Mouse (Mus musculus): ENCODE measurements at regions not wholly inside any gene's neighbourhood (a gene's known extent, or its start where the extent isn't known, plus 50 kb on each side); places are given as distances from the start of the nearest gene placed in this dataset.
"Not testable (repeated sequence)": the region's sequence is repeated elsewhere in the genome, so short reads cannot be mapped to it uniquely, and the experiment has no call there.

GRCm38 (mm10) chr5:129287481-129287880 lies 190.9 kb downstream of the Adgrd1 start:
- H3K27ac ChIP-seq, result no peak overlapping the region
- TF ChIP-seq CTCF (IDR thresholded peaks at IDR 0.05; ENCODE audit: low read depth) (no peak), EP300 (IDR thresholded peaks at IDR 0.05; ENCODE audit: low read depth) (no peak)
- no peaks in the 10 kb centered on the region for H3K27me3 ChIP-seq (ENCODE audit: control insufficient read depth, insufficient read depth, low read length)
- H3K36me3 ChIP-seq (replicated peaks; ENCODE audit: control insufficient read depth, insufficient read depth, low read depth), result no peaks in the 10 kb centered on the region
- H3K9ac ChIP-seq (replicated peaks), result no peak overlapping the region
- ATAC-seq (ENCODE audit: insufficient read depth), result no peak
- H3K4me2 ChIP-seq (ENCODE audit: low read depth), result no peak overlapping the region
- DNase-seq (ENCODE audit: low read depth in 3 of 3, low spot score in 3 of 3), result peak in 1 of 3 experiments; percentile 5
- no peaks in the 10 kb centered on the region for H3K4me1 ChIP-seq (replicated peaks; ENCODE audit: control insufficient read depth in 2 of 2, insufficient read depth in 2 of 2, low read length in 1 of 2)
- no peak overlapping the region for H3K4me3 ChIP-seq (ENCODE audit: insufficient read depth in 1 of 2, low read depth in 2 of 2, low read length in 2 of 2)
- WGBS (ENCODE audit: insufficient replicate concordance), result 11% methylated on average over 8 of the region's 8 CpGs
- H3K9me3 ChIP-seq (ENCODE audit: control insufficient read depth, low read length), result no peaks in the 10 kb centered on the region

DNA sequence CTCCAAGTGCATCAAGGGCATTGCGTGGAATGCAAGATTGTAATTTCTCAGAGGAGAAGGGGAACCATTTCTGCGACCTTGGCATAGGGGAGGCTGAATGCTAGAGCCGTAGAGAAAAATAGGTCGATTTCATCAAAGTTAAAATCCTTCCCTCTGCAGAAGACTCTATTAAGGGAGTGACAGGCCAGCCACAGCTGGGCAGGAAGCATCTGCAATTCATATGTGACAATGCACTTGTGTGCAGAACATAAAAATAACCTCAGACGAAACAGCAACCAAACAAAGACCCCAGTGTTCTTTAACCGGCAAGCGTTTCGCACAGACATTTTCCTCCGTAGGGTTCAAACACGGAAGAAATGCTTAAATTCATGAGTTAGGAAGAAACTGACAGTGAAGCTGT lies 196.3 kb downstream of the Adgrd1 start:
- H3K27ac ChIP-seq; H3K9me3 ChIP-seq (ENCODE audit: control insufficient read depth, low read length); DNase-seq (ENCODE audit: low read depth in 3 of 3, low spot score in 3 of 3); H3K27me3 ChIP-seq (ENCODE audit: control insufficient read depth, insufficient read depth, low read length); ATAC-seq (ENCODE audit: insufficient read depth); H3K4me2 ChIP-seq (ENCODE audit: low read depth); H3K9ac ChIP-seq (replicated peaks); H3K36me3 ChIP-seq (replicated peaks; ENCODE audit: control insufficient read depth, insufficient read depth, low read depth); H3K4me3 ChIP-seq (ENCODE audit: insufficient read depth in 1 of 2, low read depth in 2 of 2, low read length in 2 of 2); H3K4me1 ChIP-seq (replicated peaks; ENCODE audit: control insufficient read depth in 2 of 2, insufficient read depth in 2 of 2, low read length in 1 of 2): not testable (repeated sequence)
- 59% methylated on average over 10 of the region's 10 CpGs for WGBS (ENCODE audit: insufficient replicate concordance)

GRCm38 (mm10) chr5:129294861-129295542 lies 198.5 kb downstream of the Adgrd1 start:
- not testable (repeated sequence) for H3K27me3 ChIP-seq (ENCODE audit: control insufficient read depth, insufficient read depth, low read length); H3K4me1 ChIP-seq (replicated peaks; ENCODE audit: control insufficient read depth in 2 of 2, insufficient read depth in 2 of 2, low read length in 1 of 2); H3K9ac ChIP-seq (replicated peaks); H3K4me3 ChIP-seq (ENCODE audit: insufficient read depth in 1 of 2, low read depth in 2 of 2, low read length in 2 of 2); H3K4me2 ChIP-seq (ENCODE audit: low read depth); DNase-seq (ENCODE audit: low read depth in 3 of 3, low spot score in 3 of 3); H3K36me3 ChIP-seq (replicated peaks; ENCODE audit: control insufficient read depth, insufficient read depth, low read depth); ATAC-seq (ENCODE audit: insufficient read depth); H3K27ac ChIP-seq; H3K9me3 ChIP-seq (ENCODE audit: control insufficient read depth, low read length)
- 51% methylated on average over 8 of the region's 8 CpGs for WGBS (ENCODE audit: insufficient replicate concordance)

GRCm38 (mm10) chr5:129297657-129298349 lies 201.3 kb downstream of the Adgrd1 start:
- DNase-seq (ENCODE audit: low read depth in 3 of 3, low spot score in 3 of 3), result no peak
- Histone ChIP-seq H3K4me2 (ENCODE audit: low read depth) (no peak overlapping the region), H3K27ac (no peak overlapping the region), H3K4me3 (ENCODE audit: insufficient read depth in 1 of 2, low read depth in 2 of 2, low read length in 2 of 2) (no peak overlapping the region), H3K27me3 (ENCODE audit: control insufficient read depth, insufficient read depth, low read length) (no peaks in the 10 kb centered on the region), H3K4me1 (replicated peaks; ENCODE audit: control insufficient read depth in 2 of 2, insufficient read depth in 2 of 2, low read length in 1 of 2) (peaks cover 0 to 3% of the 10 kb centered on the region in 2 experiments; a peak in 1 of 4 replicates), H3K9me3 (ENCODE audit: control insufficient read depth, low read length) (no peaks in the 10 kb centered on the region), H3K36me3 (replicated peaks; ENCODE audit: control insufficient read depth, insufficient read depth, low read depth) (no peaks in the 10 kb centered on the region), H3K9ac (replicated peaks) (no peak overlapping the region)
- no peak for ATAC-seq (ENCODE audit: insufficient read depth)
- WGBS (ENCODE audit: insufficient replicate concordance), result 32% methylated on average over 11 of the region's 11 CpGs
- TF ChIP-seq CTCF (IDR thresholded peaks at IDR 0.05; ENCODE audit: low read depth) (no peak), EP300 (IDR thresholded peaks at IDR 0.05; ENCODE audit: low read depth) (no peak)

DNA sequence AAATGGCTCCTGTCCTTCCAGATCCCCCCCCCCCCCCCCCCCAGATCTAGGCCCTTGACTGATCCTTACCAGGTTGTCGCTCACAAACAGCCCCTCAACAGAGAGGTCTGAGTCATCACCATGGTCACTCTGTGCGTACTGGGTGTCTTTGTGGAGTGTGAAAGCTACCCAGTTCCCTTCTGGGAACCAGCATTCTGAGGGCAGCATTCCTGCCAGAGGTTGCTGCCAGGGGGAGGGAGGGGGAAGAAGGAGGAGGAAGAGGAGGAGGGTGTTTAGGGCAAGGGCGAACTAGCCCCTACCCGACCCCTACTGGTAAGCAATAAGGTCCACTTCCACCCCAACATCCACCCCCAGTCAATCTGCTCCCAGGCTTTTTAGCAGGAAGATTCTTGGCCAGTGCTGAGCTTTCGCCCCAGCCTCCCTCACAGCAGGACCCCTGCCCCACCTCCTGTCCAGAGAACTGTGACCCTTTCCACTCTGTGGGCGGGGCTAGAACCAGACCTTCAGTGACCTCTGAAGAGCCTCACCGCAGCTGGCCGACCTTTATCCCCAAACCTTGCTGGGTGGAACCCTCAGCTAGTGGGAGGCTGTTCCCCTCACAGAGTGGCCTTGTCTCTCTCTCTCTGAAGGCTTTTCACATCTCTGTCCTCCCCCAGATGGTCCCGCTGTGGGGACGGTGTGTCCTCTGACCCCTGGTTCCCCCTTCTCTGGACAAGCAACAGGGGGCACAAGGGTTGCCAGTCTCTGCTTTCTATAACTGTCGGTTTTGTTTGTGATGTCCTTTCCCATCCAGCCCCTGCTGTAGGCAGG lies 202.2 kb upstream of the Sfswap start:
- Histone ChIP-seq H3K9me3 (ENCODE audit: control insufficient read depth, low read length) (no peaks in the 10 kb centered on the region), H3K36me3 (replicated peaks; ENCODE audit: control insufficient read depth, insufficient read depth, low read depth) (no peaks in the 10 kb centered on the region), H3K9ac (replicated peaks) (no peak overlapping the region), H3K4me3 (ENCODE audit: insufficient read depth in 1 of 2, low read depth in 2 of 2, low read length in 2 of 2) (no peak overlapping the region), H3K27me3 (ENCODE audit: control insufficient read depth, insufficient read depth, low read length) (no peaks in the 10 kb centered on the region), H3K27ac (no peak overlapping the region), H3K4me1 (replicated peaks; ENCODE audit: control insufficient read depth in 2 of 2, insufficient read depth in 2 of 2, low read length in 1 of 2) (peaks cover 0 to 3% of the 10 kb centered on the region in 2 experiments; a peak in 1 of 4 replicates), H3K4me2 (ENCODE audit: low read depth) (peak overlapping the region; percentile 28; the same call in 1 of the 2 replicates)
- peak in 2 of 3 experiments; percentile 16 to 22 for DNase-seq (ENCODE audit: low read depth in 3 of 3, low spot score in 3 of 3)
- 27% methylated on average over 11 of the region's 11 CpGs for WGBS (ENCODE audit: insufficient replicate concordance)
- ATAC-seq (ENCODE audit: insufficient read depth), result peak; percentile 61; the same call in 1 of the 2 replicates
- TF ChIP-seq CTCF (IDR thresholded peaks at IDR 0.05; ENCODE audit: low read depth) (no peak), EP300 (IDR thresholded peaks at IDR 0.05; ENCODE audit: low read depth) (no peak)

All from liver, embryonic 14.5 days (tissue).